Mouse (Mus musculus) frontal cortex, postnatal 25 days (tissue): ENCODE measurements at regions not wholly inside any gene's neighbourhood (a gene's known extent, or its start where the extent isn't known, plus 50 kb on each side); places are given as distances from the start of the nearest gene placed in this dataset.
A peak's percentile ranks its signal among the peaks of the same experiment; 100 is the strongest.
"Not testable (repeated sequence)": the region's sequence is repeated elsewhere in the genome, so short reads cannot be mapped to it uniquely, and the experiment has no call there.

Experiments used
- DNase-seq, 2 experiments: peaks; one replicate each; pipeline ENCODE4 v3.0.0; 2022; ENCODE audit warnings: low spot score in 2 of 2

GRCm38 (mm10) chr4:55644895-55645294 lies 112.6 kb upstream of the Klf4 start:
- no peak for DNase-seq

DNA sequence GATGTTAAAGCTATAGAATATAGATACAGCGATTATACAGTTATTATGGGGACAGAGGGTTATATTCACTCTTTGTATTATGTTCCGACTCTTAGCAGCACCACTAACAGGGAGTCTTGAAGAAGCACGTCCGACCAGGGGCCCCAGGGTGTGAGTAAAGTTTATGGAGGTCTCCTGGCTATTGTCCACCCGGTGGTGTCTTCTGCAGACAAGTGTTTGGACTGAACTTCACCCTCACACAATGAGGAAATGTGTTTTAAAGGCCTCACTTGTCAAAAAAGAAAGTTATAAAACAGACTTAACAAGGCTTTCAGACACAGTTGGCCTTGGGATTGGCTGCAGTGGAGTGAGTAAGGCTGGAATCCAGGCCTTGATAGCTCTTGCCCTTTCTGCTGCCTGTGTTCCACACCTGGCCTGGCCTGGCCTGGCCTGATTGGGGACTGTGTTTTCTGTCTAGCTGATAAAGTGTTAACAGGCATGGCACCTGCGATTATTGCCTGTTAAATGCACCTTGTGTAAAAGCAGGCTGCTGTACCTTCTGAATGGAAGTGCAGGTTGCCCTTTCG lies 102.8 kb upstream of the Klf4 start:
- DNase-seq: no peak

DNA sequence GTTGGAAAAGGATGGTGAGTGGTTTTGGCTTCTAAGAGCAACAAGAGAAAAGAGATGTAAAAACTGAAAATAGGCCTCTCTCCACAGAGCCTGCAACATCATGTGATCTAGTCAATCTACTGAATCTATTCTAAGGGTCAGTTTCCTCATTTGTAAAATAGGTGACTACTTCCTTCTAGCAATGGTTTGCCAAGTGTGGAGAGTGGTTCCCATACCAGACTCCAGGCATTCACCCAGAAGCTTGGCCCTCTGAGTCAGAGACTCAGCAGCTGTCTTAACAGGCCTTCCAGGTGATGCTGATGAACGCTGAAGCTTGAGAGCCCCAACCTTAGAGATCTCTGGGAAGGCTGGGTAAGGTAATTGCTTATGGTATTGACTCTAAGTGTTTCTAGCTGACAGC lies 98.9 kb upstream of the Klf4 start:
- DNase-seq: no peak

GRCm38 (mm10) chr4:55630215-55630614 lies 97.9 kb upstream of the Klf4 start:
- not testable (repeated sequence) for DNase-seq

DNA sequence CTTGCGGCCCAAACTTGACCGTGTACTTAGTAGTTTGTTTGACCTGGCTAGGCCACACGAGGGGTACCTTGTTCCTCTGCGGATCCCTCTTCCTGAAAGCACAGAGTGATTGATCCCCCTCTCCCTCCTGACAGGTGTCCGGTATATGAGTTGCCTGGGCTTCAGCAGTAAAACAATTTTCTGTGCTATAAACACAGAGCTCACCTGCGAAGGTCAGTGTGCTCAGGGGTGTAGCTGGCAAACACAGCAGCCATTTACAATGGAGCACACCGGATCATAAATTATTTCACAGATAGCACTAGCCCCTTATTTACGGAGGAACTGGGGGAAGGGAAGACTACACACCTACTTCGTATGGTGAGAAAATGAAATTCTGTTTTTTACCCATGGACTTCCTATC lies 92.5 kb upstream of the Klf4 start:
- DNase-seq: no peak

GRCm38 (mm10) chr4:55623151-55623760 lies 91.0 kb upstream of the Klf4 start:
- no peak for DNase-seq

DNA sequence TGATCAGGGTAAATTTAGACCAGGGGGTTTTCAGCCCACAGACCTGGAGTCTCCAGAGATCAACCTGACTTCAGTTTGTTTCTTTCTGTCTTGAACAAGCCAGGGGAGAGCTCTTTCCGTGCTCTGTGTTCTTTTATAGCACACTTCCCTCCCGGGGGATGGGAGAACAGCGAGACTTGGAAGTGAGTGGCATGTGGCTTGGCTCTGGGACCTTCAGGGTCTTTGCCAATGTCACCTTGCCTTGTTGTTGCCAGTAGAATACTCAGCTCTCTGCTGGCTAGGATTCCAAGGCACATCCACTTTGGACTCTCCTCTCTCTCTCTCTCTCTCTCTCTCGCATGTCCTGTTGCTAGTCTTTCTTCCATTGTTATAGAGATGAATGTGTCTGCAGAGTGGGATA lies 90.4 kb upstream of the Klf4 start:
- no peak for DNase-seq

DNA sequence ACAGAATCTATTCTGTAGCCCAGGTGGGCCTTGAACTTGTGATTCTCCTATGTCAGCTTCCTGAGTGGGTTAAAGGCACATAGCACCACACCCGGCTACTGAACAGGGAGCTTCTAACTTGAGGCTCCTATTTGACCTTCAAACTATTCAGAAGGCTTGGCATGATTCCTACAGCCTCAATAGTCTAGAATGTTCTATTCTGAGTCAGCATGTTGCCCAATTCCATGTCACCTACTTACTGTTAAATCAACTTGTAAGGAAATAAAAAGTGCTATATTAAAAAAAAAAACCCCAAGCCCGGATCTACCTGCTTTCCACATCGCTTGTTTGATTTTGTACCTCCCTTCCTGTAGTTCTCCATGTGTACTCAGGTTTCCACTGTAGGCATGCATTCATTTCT lies 87.6 kb upstream of the Klf4 start:
- DNase-seq: no peak

DNA sequence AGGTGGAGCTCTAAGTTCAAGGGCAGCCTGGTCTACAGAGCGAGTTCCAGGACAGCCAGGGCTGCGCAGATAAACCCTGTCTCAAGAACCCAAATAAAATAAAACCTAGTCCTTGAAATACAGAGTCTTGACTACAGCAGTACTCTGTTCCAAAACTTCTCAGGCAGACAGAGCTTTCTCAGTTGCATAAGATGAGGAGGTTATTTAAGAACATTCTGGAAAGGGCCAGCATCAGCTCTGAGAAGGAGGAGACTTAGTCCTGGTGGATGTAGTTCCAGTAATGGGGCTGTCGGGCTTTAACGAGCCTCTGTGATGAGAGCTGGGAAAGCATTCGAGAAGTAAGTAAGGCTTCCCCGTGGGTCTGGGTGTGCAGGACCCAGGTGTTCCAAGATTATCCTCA lies 83.5 kb upstream of the Klf4 start:
- no peak for DNase-seq

DNA sequence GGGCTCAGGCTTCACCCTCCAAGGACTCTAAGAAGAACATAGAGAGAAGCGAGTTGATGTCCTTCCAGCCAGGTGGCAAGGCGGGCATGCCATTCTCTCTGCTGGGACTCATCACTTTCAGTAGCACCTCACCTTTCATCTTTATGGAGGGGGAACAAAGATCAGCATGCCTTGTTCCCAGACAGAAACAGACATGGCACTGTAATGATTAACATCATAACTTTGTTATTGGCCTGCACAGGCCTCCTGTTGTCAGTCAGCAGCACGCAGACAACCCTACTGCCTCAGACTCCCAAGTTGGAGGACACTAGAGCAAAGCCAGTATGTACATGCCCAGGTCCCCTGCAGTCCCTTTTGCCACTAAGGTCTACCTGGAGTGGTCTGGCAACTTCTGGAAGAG lies 81.3 kb upstream of the Klf4 start:
- no peak for DNase-seq

GRCm38 (mm10) chr4:55610998-55611397 lies 78.7 kb upstream of the Klf4 start:
- no peak for DNase-seq

GRCm38 (mm10) chr4:55609214-55609613 lies 76.9 kb upstream of the Klf4 start:
- DNase-seq: no peak

DNA sequence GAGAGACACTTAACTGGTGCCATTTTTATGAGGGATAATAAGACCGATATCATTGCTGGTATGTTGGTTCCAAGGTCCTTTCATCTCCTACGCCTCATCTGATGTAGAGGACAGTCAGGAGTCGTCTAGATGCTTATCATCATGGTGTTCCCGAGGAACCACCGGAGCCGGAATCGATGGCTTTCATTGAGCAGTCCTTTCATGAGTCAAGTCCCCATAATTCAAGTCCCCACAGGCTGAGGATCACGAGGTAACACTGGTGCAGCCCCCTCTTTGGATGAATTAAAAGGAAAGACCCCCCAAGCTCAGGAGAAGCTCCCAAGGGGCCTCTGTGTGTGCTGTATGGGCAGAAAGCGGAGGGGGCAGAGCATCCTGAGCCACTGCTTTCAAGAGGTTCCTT lies 73.3 kb upstream of the Klf4 start:
- DNase-seq: no peak

DNA sequence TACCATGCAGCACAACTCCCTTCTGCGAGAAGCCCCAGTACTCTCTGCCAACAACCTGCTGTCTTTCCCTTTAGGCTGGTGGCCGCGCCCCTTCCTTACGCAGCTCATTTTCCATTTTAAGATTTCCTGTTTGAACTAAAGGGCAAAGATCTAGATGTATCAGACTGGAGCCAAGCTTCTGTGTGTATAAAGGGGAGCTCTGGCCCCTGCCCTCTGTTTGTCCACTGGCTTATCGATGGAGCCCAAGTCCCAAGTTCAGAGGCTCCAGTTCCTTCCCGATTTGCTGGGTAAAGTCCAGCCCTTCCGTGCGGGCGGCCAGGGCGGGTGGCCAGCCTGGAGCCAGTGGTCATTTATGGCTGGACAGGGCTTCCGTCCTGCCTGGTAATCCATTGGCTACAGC lies 72.6 kb upstream of the Klf4 start:
- no peak for DNase-seq

DNA sequence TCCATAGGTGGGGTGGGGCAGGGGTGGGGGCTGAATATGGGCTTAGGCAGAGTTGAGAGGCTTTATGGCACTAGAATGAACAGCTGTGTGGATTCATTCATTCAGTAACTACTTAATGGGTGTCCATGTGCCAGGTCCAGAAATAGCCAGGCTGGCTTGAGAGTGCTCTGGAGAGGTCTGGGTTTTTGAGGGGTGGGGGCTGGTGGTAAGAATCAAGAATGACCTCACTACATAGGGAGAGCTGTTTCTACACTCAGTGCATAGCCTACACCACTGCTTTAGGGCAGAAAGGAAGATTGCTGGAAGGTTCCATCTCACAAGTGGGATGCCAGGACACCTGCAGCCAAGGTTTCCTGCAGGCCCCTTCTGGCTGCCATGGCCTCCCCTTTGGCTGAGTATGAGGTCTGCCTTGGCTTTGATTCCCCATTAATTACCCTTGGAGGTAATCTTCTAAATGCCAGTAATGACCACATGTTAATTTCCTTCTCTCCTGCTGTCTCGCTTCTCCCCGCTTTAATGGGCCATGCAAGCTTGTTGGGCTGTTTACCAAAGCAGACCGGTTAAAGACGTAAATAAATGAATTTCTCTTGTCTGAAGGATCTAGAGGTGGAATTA lies 71.7 kb upstream of the Klf4 start:
- DNase-seq: no peak

DNA sequence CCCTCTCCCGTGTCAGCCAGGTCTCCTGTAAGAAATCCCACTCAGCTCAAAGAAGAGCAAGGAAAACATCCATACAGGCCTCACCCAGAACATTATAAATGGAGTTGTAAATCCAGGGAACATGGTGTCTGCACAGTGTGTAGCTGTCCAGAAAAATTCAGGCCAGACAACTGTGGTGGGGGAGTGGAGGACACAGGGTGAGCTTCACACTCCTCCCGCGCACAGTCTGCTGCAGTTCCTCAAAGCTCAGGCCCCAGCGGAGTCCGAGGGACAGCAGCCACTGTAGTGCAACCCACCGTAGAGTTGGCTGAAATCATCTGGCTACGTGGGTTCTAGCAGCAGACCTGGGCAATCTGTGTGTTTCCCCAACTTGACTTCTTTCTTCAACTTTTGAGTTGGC lies 62.9 kb upstream of the Klf4 start:
- peak in 1 of 2 experiments; percentile 7 for DNase-seq

GRCm38 (mm10) chr4:55594699-55595098 lies 62.4 kb upstream of the Klf4 start:
- no peak for DNase-seq

DNA sequence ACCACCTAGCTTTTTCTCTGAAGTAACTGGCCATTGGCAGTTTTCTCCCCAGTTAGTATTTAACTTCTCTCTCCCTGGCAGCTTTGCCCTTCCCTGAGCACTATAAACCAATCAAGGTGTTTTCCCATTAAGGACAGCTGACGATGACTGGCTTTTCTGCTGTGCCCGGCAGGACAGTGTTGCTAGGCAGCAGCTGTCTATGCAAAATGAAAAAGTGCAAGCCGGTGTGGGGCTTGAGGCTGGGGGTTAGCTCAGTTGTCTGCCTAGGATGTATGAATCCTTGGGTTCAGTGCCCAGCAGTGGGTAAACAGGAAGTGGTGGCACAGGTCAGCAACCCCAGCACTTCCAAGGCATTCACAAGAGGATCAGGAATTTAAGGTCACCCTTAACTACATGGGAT lies 60.9 kb upstream of the Klf4 start:
- no peak for DNase-seq

DNA sequence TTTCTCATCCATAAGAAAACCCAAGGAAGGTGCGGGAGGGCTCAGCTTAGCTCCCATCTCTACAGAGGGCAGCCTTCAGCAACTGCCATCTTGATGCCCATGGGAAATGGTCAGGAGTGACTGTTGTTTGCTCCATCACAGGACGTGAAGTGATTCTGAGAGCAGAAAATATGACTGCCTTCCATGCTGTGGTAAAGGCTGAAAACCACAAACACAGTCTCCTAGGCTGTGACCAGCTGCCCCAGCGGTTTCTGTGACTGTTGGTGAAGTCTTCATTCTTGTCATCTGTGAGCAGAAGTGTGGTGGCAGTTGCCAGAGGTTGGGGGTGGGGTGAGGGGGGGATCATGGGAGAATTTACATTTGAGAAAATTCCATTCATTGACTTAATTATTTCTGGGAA lies 53.9 kb upstream of the Klf4 start:
- no peak for DNase-seq

DNA sequence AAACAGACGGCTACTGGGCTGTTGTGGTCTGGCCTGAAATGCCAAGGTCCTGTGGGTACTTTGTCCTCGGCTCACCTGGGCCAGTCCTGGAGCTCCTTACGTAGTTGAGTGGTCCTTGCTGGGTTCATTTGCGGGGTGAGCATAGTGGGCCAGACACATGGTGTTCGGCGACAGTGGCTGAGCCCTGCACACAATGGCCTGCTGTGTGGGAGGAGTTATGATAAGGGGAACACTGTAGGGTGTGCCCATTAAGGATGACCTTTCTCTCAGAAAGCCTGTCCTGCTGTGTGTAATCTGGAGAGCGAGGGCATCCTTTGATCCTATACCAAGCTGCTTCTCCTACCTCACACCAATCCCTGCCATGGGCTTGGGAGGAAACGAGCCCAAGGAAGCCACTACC lies 51.3 kb upstream of the Klf4 start:
- no peak for DNase-seq
